In genomic region chr14:27661466-27661865, GRCm38 (mm10) we compare ENCODE assay signal across 16 mouse cellular contexts. TPM values are rescaled to one million over a fixed set of nuclear protein-coding genes. Genes with fewer than 3 reads are reported as not detected.
DNase-seq lines count a peak whose midpoint lies in the region; ATAC-seq and TF ChIP-seq lines count a peak whose summit lies in the region.
"Had no signal": no experiment of that assay in that cellular context is flagged by ENCODE, and none has a peak within 500 bp of the region (broad histone marks: within the 10 kb centered on the region; RNA-seq: fewer than 3 reads in every experiment).

No protein-coding gene starts in this region.

- H3K36me3 ChIP-seq in hindbrain, postnatal 0 days (ENCODE audit: insufficient read depth, low read length) = no peaks in the 10 kb centered on the region
- H3K36me3 ChIP-seq: embryonic facial prominence, embryonic 12.5 days; limb, embryonic 13.5 days; lung, embryonic 15.5 days; midbrain, embryonic 10.5 days had no signal

- 45% methylated on average over 4 of the region's 4 CpGs for WGBS in hindbrain, postnatal 0 days

- H3K4me2 ChIP-seq in hindbrain, postnatal 0 days (ENCODE audit: low read depth, low read length) = no peak overlapping the region
- H3K4me2 ChIP-seq: embryonic facial prominence, embryonic 12.5 days; limb, embryonic 13.5 days; lung, embryonic 15.5 days; neural tube, embryonic 12.5 days had no signal

- no peak for TF ChIP-seq CTCF in hindbrain, postnatal 0 days (IDR thresholded peaks at IDR 0.05; ENCODE audit: low read depth)

- H3K4me1 ChIP-seq in hindbrain, postnatal 0 days (ENCODE audit: insufficient read depth, low read length) = no peaks in the 10 kb centered on the region
- H3K4me1 ChIP-seq: lung, embryonic 15.5 days; midbrain, embryonic 10.5 days; neural tube, embryonic 12.5 days had no signal

- H3K4me3 ChIP-seq in hindbrain, postnatal 0 days (ENCODE audit: low read length) = no peak overlapping the region
- H3K4me3 ChIP-seq: embryonic facial prominence, embryonic 12.5 days; limb, embryonic 13.5 days; lung, embryonic 15.5 days; midbrain, embryonic 10.5 days; neural tube, embryonic 12.5 days had no signal

- H3K27me3 ChIP-seq in hindbrain, postnatal 0 days (ENCODE audit: insufficient read depth, low read length) = no peaks in the 10 kb centered on the region
- H3K27me3 ChIP-seq: embryonic facial prominence, embryonic 12.5 days; limb, embryonic 13.5 days; lung, embryonic 15.5 days; neural tube, embryonic 12.5 days had no signal

- no peak overlapping the region for H3K9ac ChIP-seq in hindbrain, postnatal 0 days (replicated peaks; ENCODE audit: low read length)
- H3K9ac ChIP-seq: embryonic facial prominence, embryonic 12.5 days; limb, embryonic 13.5 days; lung, embryonic 15.5 days; neural tube, embryonic 12.5 days had no signal

- no peak for ATAC-seq in hindbrain, postnatal 0 days

- H3K9me3 ChIP-seq in hindbrain, postnatal 0 days (ENCODE audit: low read length) = no peaks in the 10 kb centered on the region
- H3K9me3 ChIP-seq: embryonic facial prominence, embryonic 12.5 days; limb, embryonic 13.5 days; lung, embryonic 15.5 days; midbrain, embryonic 10.5 days; neural tube, embryonic 12.5 days had no signal

- DNase-seq in embryo, embryonic 10 days (ENCODE audit: low spot score) = peak; percentile 14
- DNase-seq in embryo, embryonic 9.5 days (ENCODE audit: extremely low spot score) = no peak
- peak; percentile 24 for DNase-seq in kidney, postnatal 10 days
- DNase-seq in kidney, adult 18-20 months = no peak
- peak; percentile 24 for DNase-seq in retina, postnatal 1 day
- no peak for DNase-seq in retina, embryonic 14.5 days (ENCODE audit: low spot score)
- DNase-seq in hindbrain, postnatal 0 days (ENCODE audit: low spot score) = peak; percentile 63
- DNase-seq in kidney, adult 8-10 months = no peak
- DNase-seq: cerebellum, adult 11 months; heart, adult 11 months; thymus, postnatal 14 days had no signal

- no peak overlapping the region for H3K27ac ChIP-seq in hindbrain, postnatal 0 days
- H3K27ac ChIP-seq: embryonic facial prominence, embryonic 12.5 days; lung, embryonic 15.5 days; midbrain, embryonic 10.5 days; neural tube, embryonic 12.5 days had no signal

RNA-seq across cellular contexts. Expression of gene Erc2, which starts 39.2 kb away (rescaled TPM):
- total RNA-seq in hindbrain, postnatal 0 days (2014; rRNA removed) = 59.1 and 71.0 TPM in 2 replicates
- 97.5 and 104 TPM in 2 replicates for polyA plus RNA-seq in hindbrain, postnatal 0 days (2015; fragmentation: Nextera tagmentation; extraction: Ambion mirVana)

Comparison
In these comparisons a context has a peak if more than half of its experiments do, and no peak if none do; other contexts are left out.
1. DNase-seq: peak in embryo, embryonic 10 days (single experiment), kidney, postnatal 10 days (single experiment), retina, postnatal 1 day (single experiment) and hindbrain, postnatal 0 days (single experiment); none in embryo, embryonic 9.5 days (single experiment), kidney, adult 18-20 months (single experiment), retina, embryonic 14.5 days (single experiment) and kidney, adult 8-10 months (0 of 2).